Comparison of ENCODE assay signal across 8 mouse cellular contexts in the genomic region with DNA sequence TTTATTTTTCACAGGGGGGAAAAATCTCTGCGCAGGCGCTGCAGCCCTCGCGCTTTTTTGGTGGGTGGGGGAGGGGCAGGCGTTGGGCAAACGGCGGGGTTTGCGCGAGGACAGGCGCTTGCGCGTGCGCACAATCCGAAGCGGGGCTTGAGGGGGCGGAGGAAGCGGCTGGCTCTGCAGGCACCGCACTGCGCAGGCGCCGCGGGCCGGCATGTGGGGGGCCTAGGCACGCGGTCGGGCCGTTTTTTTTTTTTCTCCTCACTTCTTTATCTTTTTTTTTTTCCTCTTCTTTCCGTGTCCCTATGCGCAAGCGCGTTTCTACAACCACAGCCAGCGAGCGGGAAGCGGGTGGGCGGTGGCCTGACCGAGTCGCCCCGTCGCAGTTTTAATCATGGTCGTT. TPM values are rescaled to one million over a fixed set of nuclear protein-coding genes. Genes with fewer than 3 reads are reported as not detected.
DNase-seq lines count a peak whose midpoint lies in the region; ATAC-seq and TF ChIP-seq lines count a peak whose summit lies in the region.

No protein-coding gene starts in this region.

- no peaks in the 10 kb centered on the region for H3K9me3 ChIP-seq in hindbrain, postnatal 0 days (ENCODE audit: low read length)
- H3K9me3 ChIP-seq in megakaryocyte, embryonic 14.5 days = no peaks in the 10 kb centered on the region

- ATAC-seq in hindbrain, postnatal 0 days = peak; percentile 13; the same call in 1 of the 2 replicates

- H3K27me3 ChIP-seq in hindbrain, postnatal 0 days (ENCODE audit: insufficient read depth, low read length) = no peaks in the 10 kb centered on the region
- H3K27me3 ChIP-seq in megakaryocyte, embryonic 14.5 days (replicated peaks) = no peaks in the 10 kb centered on the region

- peak; percentile 93 for DNase-seq in R1 (ENCODE audit: low read depth, low spot score)
- DNase-seq in cerebellum, postnatal 14 days = peak; percentile 96 to 99
- peak; percentile 91 for DNase-seq in gastrocnemius, adult 18-20 months (ENCODE audit: low spot score)
- DNase-seq in hindbrain, postnatal 0 days (ENCODE audit: low spot score) = peak; percentile 98
- DNase-seq in left cerebral cortex, adult 8-10 months (ENCODE audit: low spot score in 2 of 2) = peak; percentile 62 to 87
- DNase-seq in right cerebral cortex, postnatal 25 days = peak; percentile 93
- DNase-seq in urinary bladder, postnatal 36 days (ENCODE audit: low spot score in 2 of 2) = peak; percentile 76 to 92

- under 1% methylated on average over 40 of the region's 40 CpGs for WGBS in hindbrain, postnatal 0 days

- H3K4me2 ChIP-seq in hindbrain, postnatal 0 days (ENCODE audit: low read depth, low read length) = peak overlapping the region; percentile 77

- peak overlapping the region; percentile 76 for H3K4me3 ChIP-seq in hindbrain, postnatal 0 days (ENCODE audit: low read length)
- H3K4me3 ChIP-seq in megakaryocyte, embryonic 14.5 days (replicated peaks) = peak overlapping the region; percentile 99

- H3K36me3 ChIP-seq in hindbrain, postnatal 0 days (ENCODE audit: insufficient read depth, low read length) = peaks cover 30% of the 10 kb centered on the region
- H3K36me3 ChIP-seq in megakaryocyte, embryonic 14.5 days (replicated peaks; ENCODE audit: low read length) = peaks cover 45% of the 10 kb centered on the region

- peak overlapping the region; percentile 99 for H3K27ac ChIP-seq in hindbrain, postnatal 0 days

- peak overlapping the region; percentile 92 for H3K9ac ChIP-seq in hindbrain, postnatal 0 days (replicated peaks; ENCODE audit: low read length)

- no peak for TF ChIP-seq CTCF in hindbrain, postnatal 0 days (IDR thresholded peaks at IDR 0.05; ENCODE audit: low read depth)

- peaks cover 16% of the 10 kb centered on the region for H3K4me1 ChIP-seq in hindbrain, postnatal 0 days (ENCODE audit: insufficient read depth, low read length)
- H3K4me1 ChIP-seq in megakaryocyte, embryonic 14.5 days = peaks cover 67% of the 10 kb centered on the region

RNA-seq across cellular contexts. Expression of gene Hnrnpl, which starts 2.9 kb away (rescaled TPM):
- 100 to 1,000 TPM; 110 to 131 TPM for total RNA-seq in gastrocnemius, adult 18-20 months (2021)
- total RNA-seq in hindbrain, postnatal 0 days (2014; rRNA removed) = 233 and 275 TPM in 2 replicates
- 179 and 191 TPM in 2 replicates for polyA plus RNA-seq in hindbrain, postnatal 0 days (2015; fragmentation: Nextera tagmentation; extraction: Ambion mirVana)
- 100 to 1,000 TPM; 433 to 466 (median 453) TPM for total RNA-seq in left cerebral cortex, adult 8-10 months (2022)
- polyA plus RNA-seq in megakaryocyte, embryonic 14.5 days (2012; ENCODE audit: insufficient read depth, low replicate concordance) = 226 and 241 TPM in 2 replicates

RNA-seq across cellular contexts. Expression of gene Ech1, which starts 13.8 kb away (rescaled TPM):
- total RNA-seq in gastrocnemius, adult 18-20 months (2021) = 100 to 1,000 TPM; 227 to 344 TPM
- 95.5 and 131 TPM in 2 replicates for total RNA-seq in hindbrain, postnatal 0 days (2014; rRNA removed)
- polyA plus RNA-seq in hindbrain, postnatal 0 days (2015; fragmentation: Nextera tagmentation; extraction: Ambion mirVana) = 122 and 127 TPM in 2 replicates
- 10 to 100 TPM; 57.9 to 68.0 (median 62.2) TPM for total RNA-seq in left cerebral cortex, adult 8-10 months (2022)
- 12.0 and 64.8 TPM in 2 replicates for polyA plus RNA-seq in megakaryocyte, embryonic 14.5 days (2012; ENCODE audit: insufficient read depth, low replicate concordance)

RNA-seq across cellular contexts. Expression of gene Lgals4, which starts 22.4 kb away (rescaled TPM):
- total RNA-seq in gastrocnemius, adult 18-20 months (2021) = 1 to 10 TPM; 1.7 to 3.9 TPM
- 0.47 and 8.4 TPM in 2 replicates for total RNA-seq in hindbrain, postnatal 0 days (2014; rRNA removed)
- polyA plus RNA-seq in hindbrain, postnatal 0 days (2015; fragmentation: Nextera tagmentation; extraction: Ambion mirVana) = 5.0 and 5.8 TPM in 2 replicates
- total RNA-seq in left cerebral cortex, adult 8-10 months (2022) = 1 to 10 TPM; 1.4 to 3.4 (median 3.0) TPM
- 1.3 TPM in 1 of 2 replicates, not detected in the other for polyA plus RNA-seq in megakaryocyte, embryonic 14.5 days (2012; ENCODE audit: insufficient read depth, low replicate concordance)

RNA-seq across cellular contexts. Expression of gene Rinl, which starts 22.5 kb away (rescaled TPM):
- total RNA-seq in gastrocnemius, adult 18-20 months (2021) = under 1 TPM; 0.45 to 0.46 TPM
- total RNA-seq in hindbrain, postnatal 0 days (2014; rRNA removed) = 1.2 TPM in 2 replicates
- polyA plus RNA-seq in hindbrain, postnatal 0 days (2015; fragmentation: Nextera tagmentation; extraction: Ambion mirVana) = 1.4 and 2.0 TPM in 2 replicates
- 1 to 10 TPM; 2.0 to 4.9 (median 4.1) TPM for total RNA-seq in left cerebral cortex, adult 8-10 months (2022)
- polyA plus RNA-seq in megakaryocyte, embryonic 14.5 days (2012; ENCODE audit: insufficient read depth, low replicate concordance) = 30.8 and 66.7 TPM in 2 replicates

RNA-seq across cellular contexts. Expression of gene Nfkbib, which starts 43.9 kb away (rescaled TPM):
- total RNA-seq in gastrocnemius, adult 18-20 months (2021) = 10 to 100 TPM; 33.2 to 34.9 TPM
- total RNA-seq in hindbrain, postnatal 0 days (2014; rRNA removed) = 18.2 and 22.7 TPM in 2 replicates
- polyA plus RNA-seq in hindbrain, postnatal 0 days (2015; fragmentation: Nextera tagmentation; extraction: Ambion mirVana) = 59.7 and 67.9 TPM in 2 replicates
- total RNA-seq in left cerebral cortex, adult 8-10 months (2022) = 10 to 100 TPM; 32.2 to 34.7 (median 33.3) TPM
- polyA plus RNA-seq in megakaryocyte, embryonic 14.5 days (2012; ENCODE audit: insufficient read depth, low replicate concordance) = 239 and 363 TPM in 2 replicates

Comparison
In these comparisons a context has a peak if more than half of its experiments do, and no peak if none do; other contexts are left out.
1. Peak in every context shown above with its lines: DNase-seq, ATAC-seq, H3K4me3 ChIP-seq and H3K27ac ChIP-seq.